Mouse (Mus musculus): Measurements from ENCODE around the gene Frmd6. TPM values are rescaled to one million over a fixed set of nuclear protein-coding genes. Genes with fewer than 3 reads are reported as not detected.

Gene Frmd6
- polyA plus RNA-seq, 1 experiment, result 11.7 TPM

DNA sequence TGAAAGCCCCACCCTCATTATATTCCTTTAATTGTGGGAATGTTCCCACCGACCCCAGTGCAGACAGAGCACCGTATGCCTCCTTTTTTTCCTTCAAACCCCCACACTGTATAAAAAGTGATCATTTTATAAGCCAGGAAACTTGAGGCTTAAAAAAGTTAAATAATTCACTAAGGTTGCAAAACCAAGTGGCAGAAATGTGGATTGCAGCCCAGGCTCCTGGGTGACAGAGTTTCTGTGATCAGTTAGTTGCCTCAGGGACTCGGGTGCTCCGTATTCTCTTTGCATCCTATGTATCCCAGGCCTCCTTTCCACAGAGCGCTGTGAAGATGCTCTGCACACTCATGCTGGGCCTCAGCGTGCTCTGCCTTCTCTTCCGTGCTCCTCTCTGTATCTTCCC lies 58.8 kb downstream of the Frmd6 start:
- H3K36me3 ChIP-seq (ENCODE audit: control insufficient read depth, insufficient read depth), result peaks cover 16% of the 10 kb centered on the region
- H3K4me3 ChIP-seq, result no peak overlapping the region
- no peak overlapping the region for H3K4me2 ChIP-seq (ENCODE audit: low read depth)
- H3K79me2 ChIP-seq (ENCODE audit: control insufficient read depth, insufficient read depth), result no peaks in the 10 kb centered on the region
- TF ChIP-seq POLR2AphosphoS2 (IDR thresholded peaks at IDR 0.05; ENCODE audit: insufficient read length, low read depth) (no peak), SRF (IDR thresholded peaks at IDR 0.05; ENCODE audit: control insufficient read depth, insufficient read length, low read depth) (no peak), E2F4 (IDR thresholded peaks at IDR 0.05; ENCODE audit: insufficient read depth) (no peak)
- H3K27me3 ChIP-seq (ENCODE audit: control insufficient read depth, insufficient read depth, insufficient read length), result no peaks in the 10 kb centered on the region
- H3ac ChIP-seq (ENCODE audit: control insufficient read depth, insufficient read length), result no peak overlapping the region

- Histone ChIP-seq H3K4me2 (ENCODE audit: low read depth) (no peak overlapping the region), H3K27me3 (ENCODE audit: control insufficient read depth, insufficient read depth, insufficient read length) (no peaks in the 10 kb centered on the region), H3K4me3 (no peak overlapping the region), H3K36me3 (ENCODE audit: control insufficient read depth, insufficient read depth) (peaks cover 15% of the 10 kb centered on the region), H3K79me2 (ENCODE audit: control insufficient read depth, insufficient read depth) (no peaks in the 10 kb centered on the region), H3ac (ENCODE audit: control insufficient read depth, insufficient read length) (no peak overlapping the region)
- TF ChIP-seq MYOD1 (IDR thresholded peaks at IDR 0.05; ENCODE audit: control insufficient read depth in 1 of 3, insufficient read length in 2 of 3, low read depth in 2 of 3) (no peak), POLR2A (IDR thresholded peaks at IDR 0.05; ENCODE audit: insufficient read length, low read depth) (no peak), MYOG (IDR thresholded peaks at IDR 0.05; ENCODE audit: control insufficient read depth in 1 of 3, insufficient read depth in 1 of 3, insufficient read length in 2 of 3, low read depth in 2 of 3) (no peak), E2F4 (IDR thresholded peaks at IDR 0.05; ENCODE audit: insufficient read depth) (no peak), SRF (IDR thresholded peaks at IDR 0.05; ENCODE audit: control insufficient read depth, insufficient read length, low read depth) (no peak), MAX (IDR thresholded peaks at IDR 0.05; ENCODE audit: low read depth) (no peak), CEBPB (IDR thresholded peaks at IDR 0.05; ENCODE audit: insufficient read depth, poor library complexity, severe bottlenecking) (no peak), REST (IDR thresholded peaks at IDR 0.05; ENCODE audit: insufficient read depth, insufficient read length) (no peak), TCF12 (IDR thresholded peaks at IDR 0.05; ENCODE audit: insufficient read depth, poor library complexity, severe bottlenecking) (no peak), POLR2AphosphoS2 (IDR thresholded peaks at IDR 0.05; ENCODE audit: insufficient read length, low read depth) (no peak)
Measured at GRCm38 (mm10) chr12:70884973-70885372, 59.7 kb downstream of the Frmd6 start.

GRCm38 (mm10) chr12:70885576-70885975 lies 60.3 kb downstream of the Frmd6 start:
- Histone ChIP-seq H3K36me3 (ENCODE audit: control insufficient read depth, insufficient read depth) (peaks cover 21% of the 10 kb centered on the region), H3ac (ENCODE audit: control insufficient read depth, insufficient read length) (no peak overlapping the region), H3K27me3 (ENCODE audit: control insufficient read depth, insufficient read depth, insufficient read length) (no peaks in the 10 kb centered on the region), H3K79me2 (ENCODE audit: control insufficient read depth, insufficient read depth) (no peaks in the 10 kb centered on the region), H3K4me2 (ENCODE audit: low read depth) (no peak overlapping the region), H3K4me3 (no peak overlapping the region)
- TF ChIP-seq E2F4 (IDR thresholded peaks at IDR 0.05; ENCODE audit: insufficient read depth) (no peak), SRF (IDR thresholded peaks at IDR 0.05; ENCODE audit: control insufficient read depth, insufficient read length, low read depth) (no peak), MYOD1 (IDR thresholded peaks at IDR 0.05; ENCODE audit: control insufficient read depth in 1 of 3, insufficient read length in 2 of 3, low read depth in 2 of 3) (no peak), POLR2AphosphoS2 (IDR thresholded peaks at IDR 0.05; ENCODE audit: insufficient read length, low read depth) (no peak), TCF3 (IDR thresholded peaks at IDR 0.05; ENCODE audit: insufficient read length, low read depth) (no peak), REST (IDR thresholded peaks at IDR 0.05; ENCODE audit: insufficient read depth, insufficient read length) (no peak), POLR2A (IDR thresholded peaks at IDR 0.05; ENCODE audit: insufficient read length, low read depth) (no peak)

- Histone ChIP-seq H3K79me2 (ENCODE audit: control insufficient read depth, insufficient read depth) (no peaks in the 10 kb centered on the region), H3ac (ENCODE audit: control insufficient read depth, insufficient read length) (no peak overlapping the region)
Measured at GRCm38 (mm10) chr12:70890405-70890804, 65.1 kb downstream of the Frmd6 start.

DNA sequence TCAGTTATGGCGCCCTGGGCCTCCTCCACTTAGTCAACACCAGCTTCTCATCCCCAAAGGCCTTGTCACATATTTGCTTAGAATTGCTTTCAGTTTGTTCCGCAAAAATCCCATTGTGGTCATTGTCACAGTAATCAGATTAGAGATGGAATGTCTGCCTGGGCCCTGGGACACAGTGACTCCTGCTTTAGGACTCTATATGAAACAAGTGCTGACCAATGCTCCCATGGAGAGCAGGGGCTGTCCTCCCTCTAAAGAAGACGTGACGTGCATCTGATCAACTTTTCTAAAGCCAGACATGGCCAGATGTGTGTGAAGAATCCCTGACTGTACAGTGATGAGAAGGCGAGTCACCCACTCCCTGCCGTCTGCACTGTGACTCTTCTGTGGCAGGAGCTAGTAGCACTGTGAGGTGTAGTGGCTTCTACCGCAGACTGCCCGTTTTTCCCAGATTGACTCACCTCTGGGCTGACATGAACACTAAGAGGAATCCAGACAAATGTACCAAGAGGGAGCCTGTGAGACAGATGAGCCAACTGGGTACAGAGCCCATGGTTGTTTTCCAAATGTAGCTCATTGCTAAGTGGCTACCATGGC lies 65.7 kb downstream of the Frmd6 start:
- no peak overlapping the region for H3ac ChIP-seq (ENCODE audit: control insufficient read depth, insufficient read length)
- no peak for TF ChIP-seq CEBPB (IDR thresholded peaks at IDR 0.05; ENCODE audit: insufficient read depth, poor library complexity, severe bottlenecking)
- TF ChIP-seq E2F4 (IDR thresholded peaks at IDR 0.05; ENCODE audit: insufficient read depth), result no peak
- TF ChIP-seq USF1 (IDR thresholded peaks at IDR 0.05; ENCODE audit: low read depth), result no peak
- no peak for TF ChIP-seq REST (IDR thresholded peaks at IDR 0.05; ENCODE audit: insufficient read depth, insufficient read length)
- no peak for TF ChIP-seq POLR2AphosphoS2 (IDR thresholded peaks at IDR 0.05; ENCODE audit: insufficient read length, low read depth)
- no peak for TF ChIP-seq MYOD1 (IDR thresholded peaks at IDR 0.05; ENCODE audit: control insufficient read depth in 1 of 3, insufficient read length in 2 of 3, low read depth in 2 of 3)
- TF ChIP-seq MYOG (IDR thresholded peaks at IDR 0.05; ENCODE audit: control insufficient read depth in 1 of 3, insufficient read depth in 1 of 3, insufficient read length in 2 of 3, low read depth in 2 of 3), result no peak
- peaks cover 39% of the 10 kb centered on the region for H3K36me3 ChIP-seq (ENCODE audit: control insufficient read depth, insufficient read depth)
- H3K79me2 ChIP-seq (ENCODE audit: control insufficient read depth, insufficient read depth), result no peaks in the 10 kb centered on the region
- no peaks in the 10 kb centered on the region for H3K27me3 ChIP-seq (ENCODE audit: control insufficient read depth, insufficient read depth, insufficient read length)
- no peak overlapping the region for H3K4me2 ChIP-seq (ENCODE audit: low read depth)
- H3K4me3 ChIP-seq, result no peak overlapping the region

More at GRCm38 (mm10) chr12:70890405-70890804, 65.1 kb downstream of the Frmd6 start:
- no peak overlapping the region for H3K4me2 ChIP-seq (ENCODE audit: low read depth)
- H3K27me3 ChIP-seq (ENCODE audit: control insufficient read depth, insufficient read depth, insufficient read length), result no peaks in the 10 kb centered on the region
- H3K36me3 ChIP-seq (ENCODE audit: control insufficient read depth, insufficient read depth), result peaks cover 39% of the 10 kb centered on the region
- H3K4me3 ChIP-seq, result no peak overlapping the region
- no peak for TF ChIP-seq TCF12 (IDR thresholded peaks at IDR 0.05; ENCODE audit: insufficient read depth, poor library complexity, severe bottlenecking)
